Mouse (Mus musculus): Measurements from ENCODE around the gene 1700021F05Rik. TPM values are rescaled to one million over a fixed set of nuclear protein-coding genes. Genes with fewer than 3 reads are reported as not detected.
A peak's percentile ranks its signal among the peaks of the same experiment; 100 is the strongest.

The 1700021F05Rik gene
- 70.7 and 72.0 TPM in 2 replicates for polyA plus RNA-seq (2011; ENCODE audit: insufficient read depth, insufficient read length, low read depth, missing spikeins)

DNA sequence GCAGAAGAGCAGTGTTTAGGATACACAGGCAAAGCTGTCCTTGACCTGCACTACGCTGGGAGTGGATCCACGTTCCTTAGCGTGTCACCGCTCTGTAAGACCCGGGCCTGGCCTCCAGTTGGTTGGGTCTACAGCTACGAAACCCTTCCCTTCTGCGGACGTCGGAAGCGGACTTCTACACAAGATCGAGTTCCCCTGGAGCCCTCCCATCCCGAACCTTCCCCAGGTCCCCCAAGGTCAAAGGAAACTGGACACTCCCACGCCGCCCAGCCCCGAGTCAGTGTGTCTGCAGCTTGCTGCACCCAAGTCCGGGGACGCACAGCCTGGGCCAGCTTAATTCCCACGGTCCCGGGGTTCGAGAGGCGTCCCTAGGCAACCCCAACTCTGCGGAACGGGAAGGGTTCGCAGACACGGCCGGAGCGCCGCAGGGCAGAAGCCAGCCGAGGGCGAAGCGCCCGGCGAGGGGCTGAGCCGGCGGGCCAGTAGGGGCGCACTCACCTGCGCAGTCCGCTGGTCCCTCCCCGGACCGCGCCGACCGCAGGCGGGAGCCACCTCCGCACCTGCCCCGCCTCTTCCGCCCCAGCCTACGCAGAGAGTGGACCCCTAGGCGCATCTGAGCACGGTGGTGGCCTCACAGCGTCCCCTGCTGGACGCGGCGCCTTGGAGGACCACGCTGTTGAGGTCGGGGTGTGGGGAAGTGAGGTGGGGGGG, at the start of gene 1700021F05Rik:
1700021F05Rik (minus strand) TSS at position 553 of the 711 bp plus-strand sequence.
- Histone ChIP-seq H3K4me3 (ENCODE audit: low read depth, low read length) (peak within 1 kb of the TSS; percentile 95), H3K9me3 (replicated peaks; ENCODE audit: control insufficient read depth, insufficient read depth, low read length, poor library complexity, severe bottlenecking) (no peaks in the 10 kb centered on the region), H3K36me3 (ENCODE audit: control insufficient read depth, insufficient read depth, low read length, poor library complexity, severe bottlenecking) (peaks cover 2% of the 10 kb centered on the region; the same call in 1 of the 2 replicates), H3K27me3 (ENCODE audit: control insufficient read depth, insufficient read depth, low read length, poor library complexity, severe bottlenecking) (no peaks in the 10 kb centered on the region), H3K27ac (ENCODE audit: insufficient read depth, low read length) (no peak within 1 kb of the TSS), H3K9ac (ENCODE audit: low read depth, poor library complexity, severe bottlenecking) (peak within 1 kb of the TSS; percentile 66), H3K4me1 (ENCODE audit: control insufficient read depth, insufficient read depth, low read length) (no peaks in the 10 kb centered on the region)
- TF ChIP-seq POLR2A (IDR thresholded peaks at IDR 0.05; ENCODE audit: insufficient read depth, low read length) (no peak), EP300 (IDR thresholded peaks at IDR 0.05; ENCODE audit: insufficient read depth, low read depth, low read length) (peak; percentile 78; the same call in 1 of the 2 replicates), CTCF (IDR thresholded peaks at IDR 0.05; ENCODE audit: low read depth, low read length) (peak; percentile 83)

DNA sequence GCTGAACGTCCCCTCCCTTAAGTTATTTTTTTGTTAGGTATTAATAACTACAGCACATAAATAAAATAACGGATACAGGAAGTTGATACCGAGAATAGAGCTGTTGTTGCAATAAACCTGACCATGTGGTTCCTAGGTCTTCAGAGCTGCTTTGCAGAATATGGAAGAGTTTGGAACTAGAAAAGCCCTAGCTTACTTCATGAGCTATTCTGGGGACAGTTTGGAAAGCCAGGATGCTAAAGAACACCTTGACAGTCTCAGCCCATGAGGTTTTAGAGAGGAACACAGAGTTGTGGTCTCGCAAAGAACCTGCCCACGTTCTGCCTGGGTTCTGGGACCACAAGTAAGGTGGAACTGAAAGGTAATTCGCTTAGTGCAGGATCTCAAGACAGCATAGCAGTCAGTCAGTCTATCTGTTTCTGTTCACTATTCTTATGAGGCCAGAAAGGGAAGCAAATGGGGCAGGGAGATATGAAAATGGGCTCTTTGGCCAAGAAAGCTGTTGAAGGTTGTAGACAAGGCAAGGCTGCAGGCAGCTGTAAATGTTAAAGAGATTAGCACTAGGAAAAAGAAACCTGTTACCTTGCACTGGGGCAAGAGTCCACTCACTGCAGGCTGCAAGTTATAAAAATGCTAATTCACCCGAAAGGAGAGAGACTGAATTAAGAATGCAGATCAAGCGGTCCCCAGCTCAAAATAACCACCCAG, 47.8 kb upstream of the 1700021F05Rik start:
- H3K27me3 ChIP-seq (ENCODE audit: control insufficient read depth, insufficient read depth, low read length, poor library complexity, severe bottlenecking) = no peaks in the 10 kb centered on the region; the same call in 1 of the 2 replicates
- no peaks in the 10 kb centered on the region for H3K36me3 ChIP-seq (ENCODE audit: control insufficient read depth, insufficient read depth, low read length, poor library complexity, severe bottlenecking)
- H3K27ac ChIP-seq (ENCODE audit: insufficient read depth, low read length) = no peak overlapping the region
- peaks cover 3% of the 10 kb centered on the region for H3K4me1 ChIP-seq (ENCODE audit: control insufficient read depth, insufficient read depth, low read length)
- no peaks in the 10 kb centered on the region for H3K9me3 ChIP-seq (replicated peaks; ENCODE audit: control insufficient read depth, insufficient read depth, low read length, poor library complexity, severe bottlenecking)
- H3K9ac ChIP-seq (ENCODE audit: low read depth, poor library complexity, severe bottlenecking) = no peak overlapping the region
- TF ChIP-seq CTCF (IDR thresholded peaks at IDR 0.05; ENCODE audit: low read depth, low read length) = no peak
- H3K4me3 ChIP-seq (ENCODE audit: low read depth, low read length) = no peak overlapping the region

DNA sequence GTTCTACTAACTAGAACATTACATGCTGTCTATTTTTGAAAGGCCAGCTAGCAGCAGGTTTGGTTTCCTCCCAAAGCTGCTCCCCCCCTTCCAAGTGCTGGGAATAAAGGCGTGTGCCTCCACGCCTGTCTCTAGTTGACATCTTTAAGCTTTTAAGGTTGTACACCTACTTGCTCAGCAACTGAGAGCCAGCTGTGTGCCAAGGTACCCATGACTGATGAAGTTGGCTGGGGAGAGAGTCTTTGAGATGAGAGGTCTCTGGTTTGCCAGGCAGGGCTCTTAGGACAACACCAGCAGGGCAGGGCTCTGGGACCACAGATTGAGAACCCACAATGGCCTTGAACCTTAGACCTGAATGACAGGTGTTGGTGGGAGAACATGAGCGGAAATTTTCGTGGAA, 43.7 kb upstream of the 1700021F05Rik start:
- Histone ChIP-seq H3K9me3 (replicated peaks; ENCODE audit: control insufficient read depth, insufficient read depth, low read length, poor library complexity, severe bottlenecking) (no peaks in the 10 kb centered on the region), H3K36me3 (ENCODE audit: control insufficient read depth, insufficient read depth, low read length, poor library complexity, severe bottlenecking) (no peaks in the 10 kb centered on the region), H3K4me1 (ENCODE audit: control insufficient read depth, insufficient read depth, low read length) (no peaks in the 10 kb centered on the region), H3K9ac (ENCODE audit: low read depth, poor library complexity, severe bottlenecking) (no peak overlapping the region), H3K27ac (ENCODE audit: insufficient read depth, low read length) (no peak overlapping the region), H3K4me3 (ENCODE audit: low read depth, low read length) (no peak overlapping the region), H3K27me3 (ENCODE audit: control insufficient read depth, insufficient read depth, low read length, poor library complexity, severe bottlenecking) (no peaks in the 10 kb centered on the region; the same call in 1 of the 2 replicates)
- TF ChIP-seq EP300 (IDR thresholded peaks at IDR 0.05; ENCODE audit: insufficient read depth, low read depth, low read length) (no peak), CTCF (IDR thresholded peaks at IDR 0.05; ENCODE audit: low read depth, low read length) (no peak), POLR2A (IDR thresholded peaks at IDR 0.05; ENCODE audit: insufficient read depth, low read length) (no peak)

DNA sequence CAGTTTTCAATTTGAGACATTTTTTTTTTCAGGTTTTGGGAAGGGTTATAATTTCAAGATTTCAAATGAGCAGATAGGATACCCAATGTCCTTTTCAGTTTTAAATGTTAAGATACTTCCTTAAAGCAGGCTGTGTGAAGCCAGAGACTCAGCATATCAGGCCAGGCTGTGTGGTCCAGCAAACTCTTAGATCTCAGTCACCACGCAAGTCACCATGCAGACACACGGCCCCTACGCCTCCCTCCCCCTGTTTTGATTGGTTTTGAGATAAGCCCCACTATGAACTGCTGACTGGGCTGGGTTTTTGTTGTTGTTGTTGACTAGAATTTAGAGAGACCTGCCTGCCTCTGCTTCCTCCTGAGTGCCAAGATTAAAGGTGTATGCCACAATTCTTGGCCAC, 40.5 kb upstream of the 1700021F05Rik start:
- H3K36me3 ChIP-seq (ENCODE audit: control insufficient read depth, insufficient read depth, low read length, poor library complexity, severe bottlenecking) = no peaks in the 10 kb centered on the region
- no peak overlapping the region for H3K9ac ChIP-seq (ENCODE audit: low read depth, poor library complexity, severe bottlenecking)
- H3K27me3 ChIP-seq (ENCODE audit: control insufficient read depth, insufficient read depth, low read length, poor library complexity, severe bottlenecking) = no peaks in the 10 kb centered on the region; the same call in 1 of the 2 replicates
- no peaks in the 10 kb centered on the region for H3K9me3 ChIP-seq (replicated peaks; ENCODE audit: control insufficient read depth, insufficient read depth, low read length, poor library complexity, severe bottlenecking)
- TF ChIP-seq POLR2A (IDR thresholded peaks at IDR 0.05; ENCODE audit: insufficient read depth, low read length) (no peak), CTCF (IDR thresholded peaks at IDR 0.05; ENCODE audit: low read depth, low read length) (no peak), EP300 (IDR thresholded peaks at IDR 0.05; ENCODE audit: insufficient read depth, low read depth, low read length) (no peak)
- no peaks in the 10 kb centered on the region for H3K4me1 ChIP-seq (ENCODE audit: control insufficient read depth, insufficient read depth, low read length)
- no peak overlapping the region for H3K27ac ChIP-seq (ENCODE audit: insufficient read depth, low read length)
- H3K4me3 ChIP-seq (ENCODE audit: low read depth, low read length) = no peak overlapping the region

DNA sequence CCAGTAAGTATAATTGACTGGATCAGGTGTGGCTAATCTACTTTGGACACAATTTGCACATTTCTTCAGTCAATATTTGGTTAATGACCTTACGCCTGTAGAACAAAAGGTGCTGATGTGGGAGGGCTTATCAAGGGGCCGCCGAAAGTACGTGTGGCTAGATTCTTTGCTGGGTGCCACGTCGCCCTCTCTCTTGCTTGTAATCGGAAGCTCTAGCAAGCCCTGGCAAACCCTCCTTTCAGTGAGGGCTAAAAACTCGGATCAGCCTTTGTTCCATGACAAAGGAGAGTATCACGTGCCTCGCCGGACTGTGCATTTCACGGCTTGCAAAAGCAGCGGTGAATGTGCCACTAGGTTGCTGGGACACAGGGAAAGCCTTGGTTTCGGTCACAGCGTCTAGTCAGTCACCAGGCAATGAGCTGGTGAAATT, 39.9 kb upstream of the 1700021F05Rik start:
- peak overlapping the region; percentile 14 for H3K4me3 ChIP-seq (ENCODE audit: low read depth, low read length)
- no peaks in the 10 kb centered on the region for H3K4me1 ChIP-seq (ENCODE audit: control insufficient read depth, insufficient read depth, low read length)
- no peaks in the 10 kb centered on the region for H3K9me3 ChIP-seq (replicated peaks; ENCODE audit: control insufficient read depth, insufficient read depth, low read length, poor library complexity, severe bottlenecking)
- no peak overlapping the region for H3K27ac ChIP-seq (ENCODE audit: insufficient read depth, low read length)
- TF ChIP-seq EP300 (IDR thresholded peaks at IDR 0.05; ENCODE audit: insufficient read depth, low read depth, low read length) = no peak
- no peak for TF ChIP-seq CTCF (IDR thresholded peaks at IDR 0.05; ENCODE audit: low read depth, low read length)
- no peak for TF ChIP-seq POLR2A (IDR thresholded peaks at IDR 0.05; ENCODE audit: insufficient read depth, low read length)
- no peaks in the 10 kb centered on the region for H3K36me3 ChIP-seq (ENCODE audit: control insufficient read depth, insufficient read depth, low read length, poor library complexity, severe bottlenecking)
- peak overlapping the region; percentile 60; the same call in 1 of the 2 replicates for H3K9ac ChIP-seq (ENCODE audit: low read depth, poor library complexity, severe bottlenecking)
- no peaks in the 10 kb centered on the region; the same call in 1 of the 2 replicates for H3K27me3 ChIP-seq (ENCODE audit: control insufficient read depth, insufficient read depth, low read length, poor library complexity, severe bottlenecking)
